Mouse (Mus musculus) MEL (cell line): ENCODE measurements at regions not wholly inside any gene's neighbourhood (a gene's known extent, or its start where the extent isn't known, plus 50 kb on each side); places are given as distances from the start of the nearest gene placed in this dataset.

Experiments used
- CTCF ChIP-seq, 3 experiments: IDR thresholded peaks in 2 of 3; conservative IDR thresholded peaks in 1 of 3; 2 replicates each; pipeline ENCODE4 v1.5.1; 2011 to 2012; ENCODE audit warnings: low read length in 3 of 3, low read depth in 2 of 3, mild to moderate bottlenecking in 2 of 3, improper control_type of control experiment in 1 of 3, inconsistent platforms in 1 of 3, mixed read lengths in 1 of 3, moderate library complexity in 1 of 3; ENCODE audit not compliant: control insufficient read depth in 1 of 3, insufficient read depth in 1 of 3, poor library complexity in 1 of 3, severe bottlenecking in 1 of 3
- EP300 ChIP-seq, 2 experiments: IDR thresholded peaks; 2 replicates each; pipeline ENCODE4 v1.6.1; 2011; ENCODE audit warnings: improper control_type of control experiment in 2 of 2, low read length in 2 of 2, low read depth in 1 of 2, mild to moderate bottlenecking in 1 of 2
- HCFC1 ChIP-seq: IDR thresholded peaks from 2 replicates; pipeline ENCODE4 v1.6.1; 2012; ENCODE audit warnings: low read depth, mild to moderate bottlenecking, inconsistent platforms, low read length, improper control_type of control experiment, moderate library complexity
- MAX ChIP-seq: IDR thresholded peaks from 2 replicates; pipeline ENCODE4 v1.6.1; 2011; ENCODE audit warnings: low read length, improper control_type of control experiment
- POLR2A ChIP-seq, 2 experiments: IDR thresholded peaks; 2 replicates each; pipeline ENCODE4 v1.6.1; 2011 to 2012; ENCODE audit warnings: low read length in 2 of 2, mild to moderate bottlenecking in 2 of 2, control low read depth in 1 of 2, improper control_type of control experiment in 1 of 2, low read depth in 1 of 2, moderate library complexity in 1 of 2; ENCODE audit not compliant: control insufficient read depth in 1 of 2, insufficient read depth in 1 of 2, poor library complexity in 1 of 2
- POLR2AphosphoS2 ChIP-seq: IDR thresholded peaks from 2 replicates; pipeline ENCODE4 v1.6.1; 2011; ENCODE audit warnings: low read length, improper control_type of control experiment
- SIN3A ChIP-seq: IDR thresholded peaks from 2 replicates; pipeline ENCODE4 v1.6.1; 2012; ENCODE audit warnings: low read length, improper control_type of control experiment, inconsistent platforms
- TAL1 ChIP-seq: IDR thresholded peaks from 2 replicates; pipeline ENCODE4 v1.6.1; 2012; ENCODE audit warnings: mild to moderate bottlenecking, inconsistent platforms, low read length, moderate library complexity, mixed read lengths
- USF1 ChIP-seq: IDR thresholded peaks from 2 replicates; pipeline ENCODE4 v1.6.1; 2014; ENCODE audit warnings: low read depth, mild to moderate bottlenecking, inconsistent platforms, low read length, improper control_type of control experiment, moderate library complexity
- ZC3H11A ChIP-seq: IDR thresholded peaks from 2 replicates; pipeline ENCODE4 v1.6.1; 2012; ENCODE audit warnings: low read depth, mild to moderate bottlenecking, inconsistent platforms, low read length, improper control_type of control experiment

- TF ChIP-seq CTCF (IDR thresholded peaks at IDR 0.05 in 2 of 3, conservative IDR thresholded peaks at IDR 0.05 in 1 of 3; ENCODE audit: control insufficient read depth in 1 of 3, insufficient read depth in 1 of 3, low read depth in 2 of 3, low read length in 3 of 3, poor library complexity in 1 of 3, severe bottlenecking in 1 of 3) (no peak), SIN3A (no peak), USF1 (no peak), MAX (no peak), TAL1 (no peak), POLR2A (IDR thresholded peaks at IDR 0.05; ENCODE audit: control insufficient read depth in 1 of 2, insufficient read depth in 1 of 2, low read depth in 1 of 2, low read length in 2 of 2, poor library complexity in 1 of 2) (no peak), POLR2AphosphoS2 (no peak), EP300 (IDR thresholded peaks at IDR 0.05; ENCODE audit: low read depth in 1 of 2, low read length in 2 of 2) (no peak), HCFC1 (no peak), ZC3H11A (no peak)
Observed at GRCm38 (mm10) chr1:13424524-13424923, 2010.6 kb downstream of the A830018L16Rik start.
